In genomic region chr6:125156903-125157614, GRCm38 (mm10) we compare ENCODE assay signal across 9 mouse cellular contexts. TPM values are rescaled to one million over a fixed set of nuclear protein-coding genes. Genes with fewer than 3 reads are reported as not detected.
DNase-seq lines count a peak whose midpoint lies in the region; ATAC-seq and TF ChIP-seq lines count a peak whose summit lies in the region.
"Had no signal": no experiment of that assay in that cellular context is flagged by ENCODE, and none has a peak within 500 bp of the region (broad histone marks: within the 10 kb centered on the region; RNA-seq: fewer than 3 reads in every experiment).

No protein-coding gene starts in this region.

- TF ChIP-seq CTCF in olfactory bulb, adult 2 months (IDR thresholded peaks at IDR 0.05; ENCODE audit: insufficient read depth, low read depth, low read length), result no peak

- peaks cover 92% of the 10 kb centered on the region for H3K36me3 ChIP-seq in limb, embryonic 12.5 days
- H3K36me3 ChIP-seq in limb, embryonic 10.5 days, result peaks cover 91% of the 10 kb centered on the region
- peaks cover 87% of the 10 kb centered on the region for H3K36me3 ChIP-seq in embryonic facial prominence, embryonic 10.5 days (replicated peaks)
- H3K36me3 ChIP-seq in hindbrain, embryonic 15.5 days, result peaks cover 59% of the 10 kb centered on the region

- TF ChIP-seq POLR2A in olfactory bulb, adult 2 months (IDR thresholded peaks at IDR 0.05; ENCODE audit: insufficient read depth, low read depth, low read length), result no peak

- H3K27me3 ChIP-seq in limb, embryonic 12.5 days, result no peaks in the 10 kb centered on the region
- H3K27me3 ChIP-seq in limb, embryonic 10.5 days (ENCODE audit: low read depth, poor library complexity, severe bottlenecking), result no peaks in the 10 kb centered on the region
- no peaks in the 10 kb centered on the region for H3K27me3 ChIP-seq in embryonic facial prominence, embryonic 10.5 days (replicated peaks; ENCODE audit: low read depth, poor library complexity, severe bottlenecking)
- H3K27me3 ChIP-seq in hindbrain, embryonic 15.5 days, result no peaks in the 10 kb centered on the region
- H3K27me3 ChIP-seq: liver, embryonic 15.5 days; Patski had no signal

- peaks cover 14% of the 10 kb centered on the region for H3K4me1 ChIP-seq in limb, embryonic 12.5 days (replicated peaks)
- H3K4me1 ChIP-seq in limb, embryonic 10.5 days, result peaks cover 13% of the 10 kb centered on the region
- peaks cover 49% of the 10 kb centered on the region for H3K4me1 ChIP-seq in embryonic facial prominence, embryonic 10.5 days
- peaks cover 4% of the 10 kb centered on the region for H3K4me1 ChIP-seq in hindbrain, embryonic 15.5 days (replicated peaks)
- peaks cover 33% of the 10 kb centered on the region for H3K4me1 ChIP-seq in olfactory bulb, adult 2 months (ENCODE audit: control insufficient read depth, insufficient read depth, low read length)

- DNase-seq in limb, embryonic 10.5 days (ENCODE audit: low spot score), result no peak
- peak; percentile 54 for DNase-seq in embryonic facial prominence, embryonic 10.5 days (ENCODE audit: low spot score)
- DNase-seq in cerebellum, adult 8-10 months, result no peak
- DNase-seq in right cerebral cortex, postnatal 36 days (ENCODE audit: low spot score in 2 of 2), result no peak

- H3K9me3 ChIP-seq in limb, embryonic 12.5 days, result no peaks in the 10 kb centered on the region
- no peaks in the 10 kb centered on the region for H3K9me3 ChIP-seq in limb, embryonic 10.5 days (replicated peaks)
- H3K9me3 ChIP-seq in embryonic facial prominence, embryonic 10.5 days, result no peaks in the 10 kb centered on the region
- no peaks in the 10 kb centered on the region for H3K9me3 ChIP-seq in hindbrain, embryonic 15.5 days
- H3K9me3 ChIP-seq: liver, embryonic 15.5 days had no signal

- 0 out of 2 replicates have a peak, but pooled peaks have one; percentile 11 for ATAC-seq in limb, embryonic 12.5 days (ENCODE audit: insufficient number of reproducible peaks, insufficient read depth, low FRiP score, low TSS enrichment, low read depth)
- no peak for ATAC-seq in hindbrain, embryonic 15.5 days (ENCODE audit: low FRiP score, low read depth)
- ATAC-seq: Patski had no signal

- H3K27ac ChIP-seq in limb, embryonic 12.5 days, result 0 out of 2 replicates have a peak overlapping the region, but pooled peaks have one; percentile 41
- H3K27ac ChIP-seq in limb, embryonic 10.5 days, result no peak overlapping the region
- H3K27ac ChIP-seq in embryonic facial prominence, embryonic 10.5 days (replicated peaks), result peak overlapping the region; percentile 30; the same call in 1 of the 2 replicates
- H3K27ac ChIP-seq in hindbrain, embryonic 15.5 days (replicated peaks), result no peak overlapping the region
- H3K27ac ChIP-seq in olfactory bulb, adult 2 months (ENCODE audit: insufficient read depth, low read depth, low read length), result peak overlapping the region; percentile 38
- H3K27ac ChIP-seq: liver, embryonic 15.5 days had no signal

- H3K4me2 ChIP-seq in limb, embryonic 12.5 days, result no peak overlapping the region
- H3K4me2 ChIP-seq in hindbrain, embryonic 15.5 days, result no peak overlapping the region
- H3K4me2 ChIP-seq: liver, embryonic 15.5 days had no signal

- WGBS in limb, embryonic 12.5 days, result 77% methylated on average over 7 of the region's 7 CpGs
- 84% methylated on average over 7 of the region's 7 CpGs for WGBS in limb, embryonic 10.5 days
- 56% methylated on average over 7 of the region's 7 CpGs for WGBS in embryonic facial prominence, embryonic 10.5 days
- 10% methylated on average over 7 of the region's 7 CpGs for WGBS in hindbrain, embryonic 15.5 days
- WGBS in olfactory bulb, adult 2 months, result 53% methylated on average over 7 of the region's 7 CpGs

- H3K4me3 ChIP-seq in limb, embryonic 12.5 days (replicated peaks), result no peak overlapping the region
- no peak overlapping the region for H3K4me3 ChIP-seq in limb, embryonic 10.5 days
- H3K4me3 ChIP-seq in embryonic facial prominence, embryonic 10.5 days, result peak overlapping the region; percentile 11; the same call in 1 of the 2 replicates
- no peak overlapping the region for H3K4me3 ChIP-seq in hindbrain, embryonic 15.5 days
- H3K4me3 ChIP-seq in olfactory bulb, adult 2 months (ENCODE audit: insufficient read depth, low read depth, low read length), result no peak overlapping the region
- H3K4me3 ChIP-seq: liver, embryonic 15.5 days had no signal

- no peak overlapping the region for H3K9ac ChIP-seq in limb, embryonic 12.5 days (replicated peaks)
- 0 out of 2 replicates have a peak overlapping the region, but pooled peaks have one; percentile 10 for H3K9ac ChIP-seq in hindbrain, embryonic 15.5 days
- H3K9ac ChIP-seq: liver, embryonic 15.5 days had no signal

RNA-seq across cellular contexts. Expression of gene Gapdh, which starts 9.2 kb away (rescaled TPM):
- polyA plus RNA-seq in limb, embryonic 12.5 days (2016; fragmentation: Nextera tagmentation; extraction: Ambion mirVana), result 2,206 and 2,264 TPM in 2 replicates
- polyA plus RNA-seq in limb, embryonic 10.5 days (2016; fragmentation: Nextera tagmentation; extraction: Ambion mirVana), result 2,585 and 3,112 TPM in 2 replicates
- 2,731 and 2,955 TPM in 2 replicates for polyA plus RNA-seq in embryonic facial prominence, embryonic 10.5 days (2016; fragmentation: Nextera tagmentation; extraction: Ambion mirVana)
- 1,531 and 1,630 TPM in 2 replicates for polyA plus RNA-seq in hindbrain, embryonic 15.5 days (2015; fragmentation: Nextera tagmentation; extraction: Ambion mirVana)
- 844 TPM in 1 of 2 replicates, not detected in the other for polyA plus RNA-seq in olfactory bulb, adult 2 months (2012; ENCODE audit: insufficient read depth, insufficient read length, low replicate concordance, missing spikeins)

RNA-seq across cellular contexts. Expression of gene Iffo1, which starts 12.0 kb away (rescaled TPM):
- polyA plus RNA-seq in limb, embryonic 12.5 days (2016; fragmentation: Nextera tagmentation; extraction: Ambion mirVana), result 24.6 and 27.1 TPM in 2 replicates
- 10.9 and 15.5 TPM in 2 replicates for polyA plus RNA-seq in limb, embryonic 10.5 days (2016; fragmentation: Nextera tagmentation; extraction: Ambion mirVana)
- 11.0 and 11.1 TPM in 2 replicates for polyA plus RNA-seq in embryonic facial prominence, embryonic 10.5 days (2016; fragmentation: Nextera tagmentation; extraction: Ambion mirVana)
- polyA plus RNA-seq in hindbrain, embryonic 15.5 days (2015; fragmentation: Nextera tagmentation; extraction: Ambion mirVana), result 22.1 and 23.7 TPM in 2 replicates
- not detected in 2 replicates for polyA plus RNA-seq in olfactory bulb, adult 2 months (2012; ENCODE audit: insufficient read depth, insufficient read length, low replicate concordance, missing spikeins)

RNA-seq across cellular contexts. Expression of gene Nop2, which starts 25.4 kb away (rescaled TPM):
- polyA plus RNA-seq in limb, embryonic 12.5 days (2016; fragmentation: Nextera tagmentation; extraction: Ambion mirVana), result 65.8 and 72.6 TPM in 2 replicates
- polyA plus RNA-seq in limb, embryonic 10.5 days (2016; fragmentation: Nextera tagmentation; extraction: Ambion mirVana), result 94.6 and 119 TPM in 2 replicates
- polyA plus RNA-seq in embryonic facial prominence, embryonic 10.5 days (2016; fragmentation: Nextera tagmentation; extraction: Ambion mirVana), result 94.1 and 99.4 TPM in 2 replicates
- polyA plus RNA-seq in hindbrain, embryonic 15.5 days (2015; fragmentation: Nextera tagmentation; extraction: Ambion mirVana), result 47.7 and 49.7 TPM in 2 replicates
- not detected in 2 replicates for polyA plus RNA-seq in olfactory bulb, adult 2 months (2012; ENCODE audit: insufficient read depth, insufficient read length, low replicate concordance, missing spikeins)

RNA-seq across cellular contexts. Expression of gene Ncapd2, which starts 34.4 kb away (rescaled TPM):
- polyA plus RNA-seq in limb, embryonic 12.5 days (2016; fragmentation: Nextera tagmentation; extraction: Ambion mirVana), result 224 and 227 TPM in 2 replicates
- 285 and 288 TPM in 2 replicates for polyA plus RNA-seq in limb, embryonic 10.5 days (2016; fragmentation: Nextera tagmentation; extraction: Ambion mirVana)
- polyA plus RNA-seq in embryonic facial prominence, embryonic 10.5 days (2016; fragmentation: Nextera tagmentation; extraction: Ambion mirVana), result 261 and 263 TPM in 2 replicates
- polyA plus RNA-seq in hindbrain, embryonic 15.5 days (2015; fragmentation: Nextera tagmentation; extraction: Ambion mirVana), result 51.3 and 57.1 TPM in 2 replicates
- polyA plus RNA-seq in olfactory bulb, adult 2 months (2012; ENCODE audit: insufficient read depth, insufficient read length, low replicate concordance, missing spikeins), result not detected in 2 replicates

RNA-seq across cellular contexts. Expression of gene Mrpl51, which starts 34.5 kb away (rescaled TPM):
- 209 and 210 TPM in 2 replicates for polyA plus RNA-seq in limb, embryonic 12.5 days (2016; fragmentation: Nextera tagmentation; extraction: Ambion mirVana)
- 213 and 231 TPM in 2 replicates for polyA plus RNA-seq in limb, embryonic 10.5 days (2016; fragmentation: Nextera tagmentation; extraction: Ambion mirVana)
- 207 and 214 TPM in 2 replicates for polyA plus RNA-seq in embryonic facial prominence, embryonic 10.5 days (2016; fragmentation: Nextera tagmentation; extraction: Ambion mirVana)
- 148 and 150 TPM in 2 replicates for polyA plus RNA-seq in hindbrain, embryonic 15.5 days (2015; fragmentation: Nextera tagmentation; extraction: Ambion mirVana)
- not detected in 2 replicates for polyA plus RNA-seq in olfactory bulb, adult 2 months (2012; ENCODE audit: insufficient read depth, insufficient read length, low replicate concordance, missing spikeins)

Comparison
In these comparisons a context has a peak if more than half of its experiments do, and no peak if none do; other contexts are left out.
1. H3K27ac ChIP-seq: peak in limb, embryonic 12.5 days (single experiment), embryonic facial prominence, embryonic 10.5 days (single experiment) and olfactory bulb, adult 2 months (single experiment); none in limb, embryonic 10.5 days (single experiment) and hindbrain, embryonic 15.5 days (single experiment).
2. RNA of gene Nop2, which starts 25.4 kb away (polyA plus RNA-seq): 94.6 to 119 TPM in limb, embryonic 10.5 days, 94.1 to 99.4 TPM in embryonic facial prominence, embryonic 10.5 days, 65.8 to 72.6 TPM in limb, embryonic 12.5 days and 47.7 to 49.7 TPM in hindbrain, embryonic 15.5 days; not detected in olfactory bulb, adult 2 months; every median in the first group is over 10 times any median in the second.